Mouse (Mus musculus) hindbrain, embryonic 14.5 days (tissue): ENCODE measurements at regions not wholly inside any gene's neighbourhood (a gene's known extent, or its start where the extent isn't known, plus 50 kb on each side); places are given as distances from the start of the nearest gene placed in this dataset.
"Not testable (repeated sequence)": the region's sequence is repeated elsewhere in the genome, so short reads cannot be mapped to it uniquely, and the experiment has no call there.

Experiments
- ATAC-seq: fragments of 200-750 bp; cut with Nextera tagmentation; 2 replicates; pipeline ENCODE4 v1.8.0; 2017; ENCODE audit warnings: moderate number of reproducible peaks, mild to moderate bottlenecking, moderate TSS enrichment, moderate library complexity; ENCODE audit not compliant: low FRiP score
- DNase-seq: peaks from one replicate; pipeline ENCODE4 v3.0.0-alpha.2; 2015; ENCODE audit warnings: low spot score
- H3K27ac ChIP-seq: fragments of 300-500 bp; sonication (generic); 2 replicates; pipeline ENCODE4 v1.5.1; 2014; ENCODE audit warnings: mild to moderate bottlenecking, moderate library complexity
- H3K27me3 ChIP-seq: fragments of 300-500 bp; sonication (generic); 2 replicates; pipeline ENCODE4 v1.6.1; 2014; ENCODE audit warnings: mild to moderate bottlenecking, low read length, mixed read lengths; ENCODE audit not compliant: control insufficient read depth, insufficient read depth
- H3K36me3 ChIP-seq: fragments of 300-500 bp; sonication (generic); replicated peaks from 2 replicates; pipeline ENCODE4 v1.6.1; 2014; ENCODE audit not compliant: control insufficient read depth, insufficient read depth
- H3K4me1 ChIP-seq: fragments of 300-500 bp; sonication (generic); replicated peaks from 2 replicates; pipeline ENCODE4 v1.6.1; 2014; ENCODE audit warnings: antibody characterized with exemption, low read length, mixed read lengths; ENCODE audit not compliant: control insufficient read depth, insufficient read depth
- H3K4me2 ChIP-seq: fragments of 300-500 bp; sonication (generic); replicated peaks from 2 replicates; pipeline ENCODE4 v1.6.1; 2014; ENCODE audit warnings: mild to moderate bottlenecking, moderate library complexity
- H3K4me3 ChIP-seq: fragments of 300-500 bp; sonication (generic); replicated peaks from 2 replicates; pipeline ENCODE4 v1.5.1; 2014; ENCODE audit warnings: mild to moderate bottlenecking, low read length
- H3K9ac ChIP-seq: fragments of 300-500 bp; sonication (generic); 2 replicates; pipeline ENCODE4 v1.6.1; 2014
- H3K9me3 ChIP-seq: fragments of 300-500 bp; sonication (generic); 2 replicates; pipeline ENCODE4 v1.6.1; 2016; ENCODE audit warnings: low read length; ENCODE audit not compliant: control insufficient read depth
- WGBS: fragments of 180-500 bp; shearing (Covaris S2); extraction: QIAGEN DNeasy Blood & Tissue Kit; methylation state at CpG from one replicate; pipeline ENCODE4 v1.1.7; 2014; 5-methylcytosine and 5-hydroxymethylcytosine counted together

GRCm38 (mm10) chr5:148751980-148752379 lies 177.1 kb downstream of the Katnal1 start:
- Histone ChIP-seq H3K9ac (no peak overlapping the region), H3K4me1 (no peaks in the 10 kb centered on the region), H3K4me2 (no peak overlapping the region), H3K27me3 (no peaks in the 10 kb centered on the region), H3K4me3 (no peak overlapping the region), H3K27ac (no peak overlapping the region), H3K36me3 (no peaks in the 10 kb centered on the region), H3K9me3 (no peaks in the 10 kb centered on the region)
- ATAC-seq (no peak), DNase-seq (no peak)
- 95% methylated on average over 13 of the region's 13 CpGs for WGBS

DNA sequence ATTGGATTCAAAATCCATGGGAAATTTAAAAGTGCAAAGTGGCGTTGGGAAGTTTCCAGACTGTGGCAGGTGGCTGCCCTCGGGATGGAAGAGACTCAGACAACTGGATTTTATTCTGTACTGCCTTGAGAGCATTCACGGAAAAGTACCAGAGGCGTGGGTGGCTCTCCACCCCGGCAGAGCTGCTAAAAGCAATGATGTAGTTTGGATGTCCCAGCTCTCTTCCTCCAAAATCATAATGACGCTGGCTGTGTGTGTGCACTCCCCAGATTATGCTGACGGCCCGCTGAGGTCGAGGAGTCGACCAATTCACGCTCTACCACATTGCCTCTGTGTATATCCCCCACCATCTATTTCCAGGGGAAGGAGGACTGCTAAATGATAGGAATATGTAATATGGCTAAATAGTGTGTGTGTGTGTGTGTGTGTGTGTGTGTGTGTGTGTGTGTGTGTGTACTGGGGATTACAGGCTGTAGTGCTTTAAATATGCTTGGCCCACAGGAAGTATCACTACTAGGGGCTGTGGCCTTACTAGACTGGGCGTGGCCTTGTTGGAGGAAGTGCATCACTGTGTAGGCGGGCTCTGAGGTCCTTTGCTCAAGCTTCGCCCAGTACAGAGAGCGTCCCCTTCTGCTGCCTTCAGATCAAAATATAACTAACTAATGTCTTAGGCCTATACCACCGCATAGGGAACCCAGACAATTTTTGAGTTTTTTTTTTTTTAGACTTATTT lies 179.0 kb downstream of the Katnal1 start:
- 91% methylated on average over 16 of the region's 16 CpGs for WGBS
- Histone ChIP-seq H3K9ac (no peak overlapping the region), H3K27me3 (no peaks in the 10 kb centered on the region), H3K9me3 (no peaks in the 10 kb centered on the region), H3K36me3 (no peaks in the 10 kb centered on the region), H3K4me3 (no peak overlapping the region), H3K4me2 (no peak overlapping the region), H3K27ac (no peak overlapping the region), H3K4me1 (no peaks in the 10 kb centered on the region)
- DNase-seq (no peak), ATAC-seq (no peak)

DNA sequence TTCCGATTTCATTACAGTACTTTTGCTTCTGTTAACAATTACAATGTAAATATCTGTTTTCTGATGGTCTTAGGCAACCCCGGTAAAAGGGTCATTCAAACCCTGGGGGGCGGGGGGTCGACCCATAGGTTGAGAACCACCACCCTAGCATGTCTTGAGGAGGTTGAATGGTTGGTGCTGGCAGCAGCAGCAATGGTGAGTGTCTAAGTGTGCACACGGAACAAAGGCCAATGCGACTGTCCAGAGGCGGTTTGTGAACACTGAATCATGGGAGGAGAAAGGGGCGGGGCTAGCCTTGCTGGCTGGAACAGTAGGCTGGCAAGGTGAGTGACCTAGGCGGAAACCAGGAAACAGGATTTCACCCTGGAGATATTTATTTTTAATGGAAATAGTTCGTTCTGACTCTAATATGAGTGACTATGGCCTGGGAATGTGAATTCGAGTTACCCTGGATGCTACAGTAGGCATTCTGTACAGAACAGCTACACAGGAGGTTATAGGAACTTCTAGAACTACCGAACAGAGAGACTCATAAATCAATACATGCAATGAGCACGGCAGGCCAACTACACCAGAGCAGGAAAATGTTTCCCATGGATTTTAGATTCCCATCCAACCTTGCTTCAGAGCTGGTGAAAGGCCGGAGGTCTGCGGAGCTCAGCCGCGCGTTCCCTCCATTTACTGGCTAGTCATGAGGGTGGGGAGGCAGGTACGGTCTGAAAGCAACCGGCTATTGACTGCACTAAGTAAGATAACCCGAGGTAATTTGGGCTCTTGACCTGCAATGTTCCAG lies 181.0 kb downstream of the Katnal1 start:
- no peak for ATAC-seq
- no peaks in the 10 kb centered on the region for H3K27me3 ChIP-seq
- H3K36me3 ChIP-seq = no peaks in the 10 kb centered on the region
- H3K4me3 ChIP-seq = no peak overlapping the region
- no peak for DNase-seq
- 90% methylated on average over 21 of the region's 21 CpGs for WGBS
- no peak overlapping the region for H3K9ac ChIP-seq
- no peak overlapping the region for H3K4me2 ChIP-seq
- H3K27ac ChIP-seq = no peak overlapping the region
- no peaks in the 10 kb centered on the region for H3K9me3 ChIP-seq
- no peaks in the 10 kb centered on the region for H3K4me1 ChIP-seq

GRCm38 (mm10) chr5:148747549-148747948 lies 181.6 kb downstream of the Katnal1 start:
- no peaks in the 10 kb centered on the region for H3K4me1 ChIP-seq
- H3K27me3 ChIP-seq = no peaks in the 10 kb centered on the region
- 86% methylated on average over 3 of the region's 3 CpGs for WGBS
- no peaks in the 10 kb centered on the region for H3K9me3 ChIP-seq
- ATAC-seq (no peak), DNase-seq (no peak)
- no peaks in the 10 kb centered on the region for H3K36me3 ChIP-seq
- H3K4me2 ChIP-seq = no peak overlapping the region
- no peak overlapping the region for H3K27ac ChIP-seq
- H3K4me3 ChIP-seq = no peak overlapping the region
- H3K9ac ChIP-seq = no peak overlapping the region

DNA sequence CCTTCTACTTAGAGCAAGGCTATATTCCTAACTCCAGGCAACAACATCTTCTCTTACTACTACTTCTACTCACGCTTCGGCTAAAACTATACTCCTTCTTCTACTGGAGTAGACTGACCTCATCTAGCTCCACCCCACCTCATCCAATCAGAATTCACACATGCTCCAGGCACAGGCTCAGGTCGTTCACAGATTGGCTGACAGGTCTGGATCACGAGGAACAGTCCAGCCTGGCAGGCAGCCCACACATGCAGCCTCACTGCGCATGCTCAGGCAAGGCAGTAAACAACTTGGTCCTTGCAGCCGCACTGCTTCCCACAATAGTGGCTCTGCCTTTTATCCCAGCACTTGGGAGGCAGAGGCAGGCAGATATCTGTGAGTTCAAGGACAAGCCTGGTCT lies 182.4 kb downstream of the Katnal1 start:
- H3K27ac ChIP-seq, H3K9ac ChIP-seq, ATAC-seq, H3K36me3 ChIP-seq, DNase-seq, H3K4me2 ChIP-seq, H3K27me3 ChIP-seq, H3K9me3 ChIP-seq, H3K4me1 ChIP-seq, H3K4me3 ChIP-seq: not testable (repeated sequence)
- WGBS = 72% methylated on average over 6 of the region's 6 CpGs

- 74% methylated on average over 7 of the region's 7 CpGs for WGBS
- H3K9me3 ChIP-seq = no peaks in the 10 kb centered on the region
- H3K4me1 ChIP-seq = no peaks in the 10 kb centered on the region
- ATAC-seq = no peak
- no peak overlapping the region for H3K4me2 ChIP-seq
- no peak for DNase-seq
- no peak overlapping the region for H3K9ac ChIP-seq
- no peaks in the 10 kb centered on the region for H3K36me3 ChIP-seq
- no peak overlapping the region for H3K4me3 ChIP-seq
- H3K27ac ChIP-seq = no peak overlapping the region
- no peaks in the 10 kb centered on the region for H3K27me3 ChIP-seq
These were observed 184.3 kb downstream of the Katnal1 start for GRCm38 (mm10) chr5:148744676-148745391.

- H3K4me3 ChIP-seq = no peak overlapping the region
- H3K4me1 ChIP-seq = no peaks in the 10 kb centered on the region
- H3K27ac ChIP-seq = no peak overlapping the region
- H3K9me3 ChIP-seq = no peaks in the 10 kb centered on the region
- no peaks in the 10 kb centered on the region for H3K27me3 ChIP-seq
- H3K4me2 ChIP-seq = no peak overlapping the region
- ATAC-seq = no peak
- no peak overlapping the region for H3K9ac ChIP-seq
- no peaks in the 10 kb centered on the region for H3K36me3 ChIP-seq
- WGBS = 91% methylated on average over 8 of the region's 8 CpGs
- DNase-seq = no peak
These were observed 186.8 kb downstream of the Katnal1 start for GRCm38 (mm10) chr5:148742158-148742835.

DNA sequence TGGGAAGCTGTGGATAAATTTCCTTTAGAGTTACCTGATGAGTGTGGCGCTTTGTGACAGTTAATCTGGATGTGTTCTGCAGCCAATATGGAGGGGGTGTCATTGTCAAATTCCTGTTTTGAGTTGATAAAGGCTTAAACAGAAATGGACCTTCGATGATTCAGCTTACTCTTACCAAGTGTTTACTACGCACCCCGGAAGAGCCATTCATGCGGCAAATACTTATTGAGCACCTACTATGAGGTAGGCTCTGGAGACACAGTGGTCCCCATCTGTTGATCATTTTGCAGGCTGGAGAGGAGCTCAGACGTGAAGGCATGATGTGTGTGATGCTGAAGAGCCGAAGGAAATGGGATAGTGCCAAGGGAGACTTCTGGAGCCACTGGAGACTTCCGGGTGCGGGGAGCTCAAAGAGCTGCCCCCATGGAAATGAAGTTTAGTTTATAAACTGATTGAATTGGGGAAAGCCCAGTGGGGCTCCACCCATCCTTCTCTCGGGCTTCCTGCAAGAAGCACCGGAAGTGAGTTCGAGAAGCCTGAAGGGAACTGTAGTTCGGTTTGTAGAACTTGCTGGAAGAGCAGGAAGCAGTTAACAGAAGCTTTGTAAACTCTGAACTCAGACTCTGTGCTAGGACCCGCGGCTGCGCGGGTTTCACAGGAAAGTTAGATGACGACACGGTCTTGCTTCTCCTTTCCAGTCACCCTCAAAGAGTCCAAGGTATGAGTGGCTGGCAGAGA lies 187.7 kb downstream of the Katnal1 start:
- ATAC-seq = no peak
- DNase-seq = no peak
- Histone ChIP-seq H3K4me1 (no peaks in the 10 kb centered on the region), H3K4me2 (no peak overlapping the region), H3K36me3 (no peaks in the 10 kb centered on the region), H3K27me3 (no peaks in the 10 kb centered on the region), H3K4me3 (no peak overlapping the region), H3K27ac (no peak overlapping the region), H3K9me3 (no peaks in the 10 kb centered on the region), H3K9ac (no peak overlapping the region)
- 91% methylated on average over 19 of the region's 19 CpGs for WGBS
